Mouse (Mus musculus) frontal cortex, postnatal 36 days (tissue): ENCODE data around the gene Pnma1.

Source experiments
- DNase-seq, 2 experiments: peaks; one replicate each; pipeline ENCODE4 v3.0.0; 2022; ENCODE audit warnings: low spot score in 2 of 2

The Pnma1 gene

GRCm38 (mm10) chr12:84147954-84148621 lies at the start of gene Pnma1:
Gene Pnma1 (minus strand): TSS chr12:84148489.
- peak; percentile 82 to 83 for DNase-seq

- no peak for DNase-seq
Observed at GRCm38 (mm10) chr12:84195195-84195594, 46.9 kb upstream of the Pnma1 start.

GRCm38 (mm10) chr12:84194400-84195109 lies 46.3 kb upstream of the Pnma1 start:
- DNase-seq = no peak

GRCm38 (mm10) chr12:84193642-84194399 lies 45.5 kb upstream of the Pnma1 start:
- DNase-seq = peak; percentile 87 to 90

GRCm38 (mm10) chr12:84192741-84193641 lies 44.7 kb upstream of the Pnma1 start:
- peak; percentile 55 to 57 for DNase-seq

- DNase-seq = no peak
Observed at GRCm38 (mm10) chr12:84192280-84192679, 44.0 kb upstream of the Pnma1 start.

GRCm38 (mm10) chr12:84191770-84192169 lies 43.5 kb upstream of the Pnma1 start:
- no peak for DNase-seq

- no peak for DNase-seq
Observed at GRCm38 (mm10) chr12:84191190-84191589, 42.9 kb upstream of the Pnma1 start.

- no peak for DNase-seq
Observed at GRCm38 (mm10) chr12:84190151-84190820, 42.0 kb upstream of the Pnma1 start.

- DNase-seq = no peak
Observed at GRCm38 (mm10) chr12:84188881-84189444, 40.7 kb upstream of the Pnma1 start.

GRCm38 (mm10) chr12:84187752-84188601 lies 39.7 kb upstream of the Pnma1 start:
- no peak for DNase-seq

GRCm38 (mm10) chr12:84186950-84187349 lies 38.7 kb upstream of the Pnma1 start:
- DNase-seq = no peak

GRCm38 (mm10) chr12:84186536-84186935 lies 38.2 kb upstream of the Pnma1 start:
- no peak for DNase-seq

GRCm38 (mm10) chr12:84185547-84185946 lies 37.3 kb upstream of the Pnma1 start:
- DNase-seq = no peak

- DNase-seq = no peak
Observed at GRCm38 (mm10) chr12:84184979-84185378, 36.7 kb upstream of the Pnma1 start.

GRCm38 (mm10) chr12:84181999-84182398 lies 33.7 kb upstream of the Pnma1 start:
- DNase-seq = no peak

GRCm38 (mm10) chr12:84180701-84181435 lies 32.6 kb upstream of the Pnma1 start:
- DNase-seq = no peak

GRCm38 (mm10) chr12:84180090-84180489 lies 31.8 kb upstream of the Pnma1 start:
- no peak for DNase-seq
